Mouse (Mus musculus): Measurements from ENCODE around the gene Arhgef1. TPM values are rescaled to one million over a fixed set of nuclear protein-coding genes. Genes with fewer than 3 reads are reported as not detected.
"Not testable (repeated sequence)": the region's sequence is repeated elsewhere in the genome, so short reads cannot be mapped to it uniquely, and the experiment has no call there.

Arhgef1 gene
- total RNA-seq, 1 experiment from 2014 or later, result 54.1 TPM

DNA sequence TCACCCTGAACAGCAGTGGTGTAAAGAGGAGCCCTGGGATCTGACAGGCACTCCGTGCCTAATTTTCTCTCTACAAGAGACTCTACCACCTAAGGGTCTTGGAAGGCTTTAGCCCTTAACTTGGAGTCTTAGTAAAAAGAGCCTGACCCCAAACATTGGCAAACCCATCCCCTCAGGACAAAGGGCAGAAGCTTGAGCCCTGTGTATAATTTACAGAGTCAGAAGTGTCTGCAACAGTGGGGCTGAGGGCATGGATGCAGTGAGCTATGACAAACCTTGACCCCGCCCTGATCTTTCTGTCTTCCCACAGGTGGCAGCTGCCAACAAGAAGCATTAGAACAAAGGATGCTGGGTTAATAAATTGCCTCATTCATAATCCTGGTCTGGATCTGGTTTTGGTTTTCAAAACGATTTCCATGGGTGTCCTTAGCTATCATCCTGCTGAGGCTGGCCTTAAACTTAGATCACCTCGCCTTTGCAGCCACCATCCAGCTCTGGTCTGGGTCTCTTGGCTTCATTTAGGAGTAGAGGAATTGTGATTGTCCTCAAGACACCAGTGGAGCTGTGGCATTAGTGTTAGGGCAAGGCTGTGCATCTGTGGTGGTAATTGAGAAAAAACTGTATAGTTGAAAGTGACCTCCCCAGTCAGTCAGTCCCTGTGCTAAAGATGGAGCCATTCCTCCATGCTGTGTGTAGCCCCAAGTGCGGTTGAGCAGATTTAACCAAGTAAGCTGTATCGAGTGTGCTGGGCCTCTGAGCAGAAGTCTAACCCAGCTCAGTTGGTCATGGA lies 13.1 kb upstream of the Arhgef1 start:
- ATAC-seq (replicated peaks; ENCODE audit: low read depth, poor library complexity, severe bottlenecking), result no peak

DNA sequence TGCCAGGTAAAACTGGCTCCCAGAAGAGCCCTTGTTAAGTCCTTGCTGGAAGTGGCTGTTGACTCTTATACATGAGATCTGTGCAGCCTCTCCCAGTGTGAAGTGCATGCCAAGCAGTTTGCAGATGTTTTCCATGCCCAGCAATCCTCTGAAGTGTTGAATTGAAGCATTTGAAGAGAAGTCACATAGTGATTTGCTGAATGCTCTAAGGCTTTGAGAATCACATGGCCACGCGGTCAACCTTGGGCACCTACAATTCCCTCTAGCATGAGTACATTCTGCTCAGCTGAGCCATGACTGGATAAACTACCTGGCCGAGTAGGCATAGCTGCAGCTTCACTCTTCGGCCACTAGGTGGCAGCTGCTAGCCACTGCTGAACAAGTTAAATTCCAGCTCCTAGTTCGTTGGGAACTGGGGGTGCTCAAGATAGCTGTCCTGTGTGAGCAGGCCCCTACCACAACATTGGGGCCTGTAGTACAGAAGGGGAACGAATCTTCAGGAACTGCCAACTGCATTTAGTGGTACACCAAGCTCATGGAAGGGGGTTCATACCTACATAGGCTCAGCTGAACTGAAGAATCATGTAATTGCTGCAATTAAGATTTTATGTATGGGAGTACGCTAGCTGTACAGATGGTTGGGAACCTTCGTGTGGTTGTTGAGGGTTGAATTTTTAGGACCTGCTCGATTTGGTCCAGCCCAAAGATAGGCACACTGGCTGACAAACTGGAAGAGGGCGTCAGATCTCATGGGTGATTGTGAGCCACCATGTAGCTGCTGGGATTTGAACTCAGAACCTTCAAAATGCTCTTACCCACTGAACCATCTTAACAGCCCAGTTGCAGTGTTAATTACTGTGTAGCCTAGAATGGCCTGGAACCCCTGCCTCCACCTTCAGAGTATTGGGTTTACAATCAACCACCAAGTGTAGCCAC lies 12.2 kb upstream of the Arhgef1 start:
- ATAC-seq (replicated peaks; ENCODE audit: low read depth, poor library complexity, severe bottlenecking), result peak; percentile 83

DNA sequence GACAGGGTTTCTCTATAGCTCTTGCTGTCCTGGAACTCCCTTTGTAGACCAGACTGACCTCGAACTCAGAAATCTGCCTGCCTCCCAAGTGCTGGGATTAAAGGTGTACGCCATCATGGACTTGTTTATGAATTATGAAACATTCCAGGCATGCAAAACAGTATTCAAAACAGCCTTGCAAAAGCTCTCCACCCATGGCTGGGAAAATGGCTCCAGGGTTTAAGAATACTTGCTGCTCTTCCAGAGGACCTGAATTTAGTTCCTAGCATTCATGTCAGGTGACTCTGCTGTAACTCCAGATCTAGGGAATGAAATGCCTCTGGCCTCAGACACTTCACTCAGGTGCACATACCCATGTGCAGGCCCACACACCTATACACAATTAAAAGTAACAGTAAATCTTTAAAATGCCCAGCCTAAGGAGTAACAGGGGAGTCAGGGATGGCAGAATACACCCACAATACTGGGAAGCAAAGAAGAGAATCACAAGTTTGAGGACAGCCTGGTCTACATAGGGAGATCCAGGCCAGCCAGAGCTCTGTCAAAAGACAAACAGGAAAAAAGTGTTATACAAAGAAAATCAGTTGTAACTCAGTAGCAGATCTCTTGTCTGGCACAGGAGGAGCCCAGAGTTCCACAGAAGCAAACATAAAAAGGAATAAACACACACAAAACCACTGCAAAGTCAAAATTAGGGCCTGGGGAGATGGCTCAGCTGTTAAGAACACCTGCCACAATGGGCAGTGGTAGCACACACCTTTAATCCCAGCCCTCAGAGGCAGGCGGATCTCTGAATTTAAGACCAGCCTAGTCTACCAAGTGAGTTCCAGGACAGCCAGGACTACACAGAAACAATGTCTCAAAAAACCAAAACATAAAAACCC lies 11.2 kb upstream of the Arhgef1 start:
- no peak for ATAC-seq (replicated peaks; ENCODE audit: low read depth, poor library complexity, severe bottlenecking)

DNA sequence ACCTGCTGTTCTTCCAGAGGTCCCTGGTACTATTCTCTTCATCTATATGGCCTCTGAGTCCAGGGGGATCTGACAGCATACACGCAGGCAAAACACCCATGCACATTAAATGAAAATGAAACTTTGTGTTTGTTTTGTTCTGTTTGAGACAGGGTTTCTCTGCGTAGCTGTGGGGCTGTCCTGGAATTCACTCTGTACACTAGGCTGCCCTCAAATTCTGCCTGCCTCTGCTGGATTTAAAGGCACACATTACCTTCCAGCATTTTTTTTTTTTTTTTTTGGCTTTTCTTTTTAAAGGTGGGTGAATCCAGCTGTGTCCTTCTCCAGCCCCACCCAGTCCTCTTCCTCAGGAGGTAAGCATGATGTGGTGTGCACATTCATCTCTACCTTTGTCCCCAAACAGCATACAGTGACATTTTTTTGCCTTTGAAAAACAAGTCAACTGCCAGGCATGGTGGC lies 10.6 kb upstream of the Arhgef1 start:
- ATAC-seq (replicated peaks; ENCODE audit: low read depth, poor library complexity, severe bottlenecking), result no peak

DNA sequence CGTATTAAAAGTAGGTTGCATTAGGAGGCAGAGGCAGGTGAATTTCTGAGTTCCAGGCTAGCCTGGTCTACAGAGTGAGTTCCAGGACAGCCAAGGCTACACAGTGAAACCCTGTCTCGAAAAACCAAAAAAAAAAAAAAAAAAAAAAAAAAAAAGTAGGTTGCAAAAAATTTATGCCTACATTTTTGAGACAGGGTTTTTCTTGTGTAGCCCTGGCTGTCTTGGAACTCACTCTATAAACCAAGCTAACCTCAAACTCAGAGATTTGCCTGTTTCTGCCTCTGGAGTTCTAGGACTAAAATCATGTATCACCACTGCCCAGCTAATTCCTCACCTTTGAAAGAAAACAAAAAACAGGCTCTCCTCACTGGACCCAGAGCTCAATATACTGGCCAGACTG lies 7.0 kb upstream of the Arhgef1 start:
- ATAC-seq (replicated peaks; ENCODE audit: low read depth, poor library complexity, severe bottlenecking), result not testable (repeated sequence)

DNA sequence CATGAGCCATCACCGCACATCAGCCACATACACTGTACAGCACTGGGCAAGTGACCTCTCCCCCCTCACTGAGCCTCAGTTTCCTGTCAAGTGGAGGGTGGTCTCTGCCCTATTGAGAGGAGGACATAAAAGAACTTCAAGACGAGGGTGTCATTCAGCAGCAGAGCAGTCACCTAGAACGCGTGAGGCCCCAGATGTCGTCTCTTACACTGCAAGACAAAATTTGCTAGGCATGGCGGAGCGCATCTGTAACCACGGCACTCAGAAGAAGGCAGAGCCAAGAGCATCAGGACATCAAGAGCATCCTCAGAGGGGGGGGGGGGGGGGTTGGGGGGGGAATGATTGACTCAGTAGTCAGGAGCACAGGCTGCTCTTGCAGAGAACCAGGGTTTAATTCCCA lies 6.4 kb upstream of the Arhgef1 start:
- ATAC-seq (replicated peaks; ENCODE audit: low read depth, poor library complexity, severe bottlenecking), result no peak

DNA sequence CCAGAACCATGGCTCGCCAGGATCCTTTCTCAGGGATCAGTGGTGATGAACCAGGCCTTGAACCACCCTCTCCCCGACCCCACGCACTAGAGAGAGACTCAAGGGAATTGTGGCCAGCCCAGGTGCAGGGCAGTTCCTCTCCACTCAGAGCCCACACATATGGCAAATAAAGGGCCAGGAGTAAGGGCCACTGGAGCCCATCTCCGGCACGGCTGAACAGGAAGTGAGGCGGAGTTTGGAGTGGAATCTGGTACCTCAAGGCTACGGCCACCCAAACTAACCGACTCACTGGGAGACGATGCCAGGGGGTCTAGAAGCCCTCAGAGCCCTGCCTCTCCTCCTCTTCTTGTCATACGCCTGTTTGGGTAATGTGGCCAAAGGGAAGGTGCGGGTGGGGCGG lies 5.5 kb upstream of the Arhgef1 start, which contains the start of gene Cd79a:
Gene Cd79a (plus strand): TSS at position 158 of the 400 bp plus-strand sequence.
- no peak for ATAC-seq (replicated peaks; ENCODE audit: low read depth, poor library complexity, severe bottlenecking)

DNA sequence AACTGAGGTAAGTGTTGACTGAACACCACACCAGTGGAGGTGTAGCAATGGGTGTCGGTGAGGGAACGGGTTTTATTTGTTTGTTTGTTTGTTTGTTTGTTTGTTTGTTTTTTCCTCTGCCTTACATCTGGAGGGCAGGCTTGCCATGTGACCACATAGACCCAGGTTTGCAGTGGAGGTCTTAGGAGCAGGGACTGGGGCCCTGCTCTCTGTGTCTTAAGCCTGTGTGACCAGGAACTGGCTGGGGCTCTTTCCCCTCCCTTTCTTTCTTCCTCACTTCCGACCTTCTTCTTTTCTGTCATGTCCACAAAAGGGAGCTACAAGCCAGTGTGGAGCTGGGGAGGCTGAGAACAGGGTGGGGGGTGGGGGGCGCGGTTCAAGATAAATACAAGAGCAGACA lies 4.8 kb upstream of the Arhgef1 start:
- ATAC-seq (replicated peaks; ENCODE audit: low read depth, poor library complexity, severe bottlenecking), result no peak

DNA sequence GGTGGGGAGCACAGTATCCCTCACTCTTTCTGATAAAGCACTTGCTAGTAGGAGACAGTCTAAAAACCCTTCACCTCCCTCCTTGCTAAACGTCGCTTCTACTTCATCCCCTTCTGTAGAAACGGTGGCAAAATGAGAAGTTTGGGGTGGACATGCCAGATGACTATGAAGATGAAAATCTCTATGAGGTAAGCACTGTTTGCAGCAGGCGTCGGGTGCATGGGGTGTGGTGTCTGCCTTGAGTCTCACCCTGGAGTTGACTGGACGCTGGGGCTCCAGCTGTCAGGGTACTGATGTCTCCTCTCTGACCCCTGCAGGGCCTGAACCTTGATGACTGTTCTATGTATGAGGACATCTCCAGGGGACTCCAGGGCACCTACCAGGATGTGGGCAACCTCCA lies 1.6 kb upstream of the Arhgef1 start:
- ATAC-seq (replicated peaks; ENCODE audit: low read depth, poor library complexity, severe bottlenecking), result no peak

DNA sequence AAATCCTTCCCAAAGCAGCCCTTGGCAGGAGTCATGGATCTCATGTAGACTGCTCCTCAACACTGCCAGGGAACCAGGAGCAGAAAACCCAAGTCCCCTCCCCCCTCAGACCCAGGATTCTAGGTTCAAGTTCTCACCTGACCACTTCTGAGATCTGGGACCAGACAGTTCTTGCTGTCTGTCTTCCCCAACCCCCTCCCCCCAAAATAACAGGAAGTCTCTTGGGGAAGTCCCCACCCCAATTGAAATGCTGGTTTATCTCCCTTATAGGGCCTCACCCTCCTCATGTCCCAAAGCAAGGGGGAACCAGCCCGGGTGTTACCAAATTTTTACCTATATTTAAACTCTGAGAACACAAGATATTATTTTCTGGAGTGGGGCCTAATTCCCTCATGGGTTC lies 870 bp upstream of the Arhgef1 start:
- no peak for ATAC-seq (replicated peaks; ENCODE audit: low read depth, poor library complexity, severe bottlenecking)

DNA sequence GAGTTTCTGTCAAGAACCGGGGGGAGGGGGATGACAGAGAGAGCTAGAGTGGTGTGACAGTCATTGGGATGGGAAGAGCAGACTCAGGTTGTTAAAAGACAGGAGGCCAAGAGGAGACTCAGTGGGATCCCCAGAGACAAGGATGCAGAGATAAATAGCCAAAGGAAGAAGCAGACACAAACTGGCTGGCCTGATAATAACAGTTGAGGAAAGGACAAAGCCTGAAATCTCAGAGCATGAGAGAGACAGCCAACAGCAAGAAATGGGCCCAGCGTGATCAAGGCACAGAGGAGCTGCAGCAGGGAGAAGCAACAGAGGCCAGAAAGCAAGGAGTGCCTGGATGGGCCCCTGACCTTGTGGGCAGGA lies 465 bp upstream of the Arhgef1 start:
- ATAC-seq (replicated peaks; ENCODE audit: low read depth, poor library complexity, severe bottlenecking), result no peak

DNA sequence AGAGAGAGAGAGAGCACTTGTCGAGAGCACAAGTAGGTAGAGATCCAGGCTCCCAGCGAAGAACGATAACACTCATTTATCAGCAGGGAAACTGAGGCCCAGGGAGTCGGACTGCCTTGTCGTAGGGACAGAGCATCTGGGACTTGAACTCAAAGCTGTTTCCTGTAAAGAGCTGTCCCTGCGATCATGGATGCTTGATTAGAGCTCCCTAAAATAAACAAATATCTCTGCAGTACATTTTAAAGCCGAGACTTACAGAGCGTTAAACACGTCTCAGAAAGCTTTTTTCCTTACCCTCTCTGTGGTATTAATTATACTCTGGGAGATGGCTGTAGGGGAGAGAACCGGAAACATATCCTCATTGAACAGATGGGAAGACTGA lies 723 bp downstream of the Arhgef1 start:
- ATAC-seq (replicated peaks; ENCODE audit: low read depth, poor library complexity, severe bottlenecking), result no peak

DNA sequence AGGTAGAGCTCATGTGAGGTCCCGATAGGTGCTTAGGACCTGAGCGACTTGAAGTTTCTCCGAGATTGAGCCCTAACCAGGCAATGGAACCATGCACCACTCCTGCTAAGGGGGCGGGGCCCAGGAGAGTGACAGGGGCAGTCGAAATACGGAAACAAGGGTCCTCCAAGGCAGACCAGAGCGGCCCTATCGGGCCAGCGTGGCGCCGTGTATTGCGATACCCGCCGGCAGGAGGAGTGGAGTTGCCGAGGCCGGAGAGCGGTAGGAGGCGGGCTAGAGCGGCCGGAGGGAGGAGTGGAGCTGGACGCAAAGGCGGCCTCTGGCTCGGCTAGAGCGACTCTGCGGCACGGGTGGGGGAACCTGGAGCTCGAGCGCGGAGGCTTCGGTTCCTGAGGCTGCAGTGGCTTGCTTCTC lies 1.4 kb downstream of the Arhgef1 start:
- ATAC-seq (replicated peaks; ENCODE audit: low read depth, poor library complexity, severe bottlenecking), result peak; percentile 79

DNA sequence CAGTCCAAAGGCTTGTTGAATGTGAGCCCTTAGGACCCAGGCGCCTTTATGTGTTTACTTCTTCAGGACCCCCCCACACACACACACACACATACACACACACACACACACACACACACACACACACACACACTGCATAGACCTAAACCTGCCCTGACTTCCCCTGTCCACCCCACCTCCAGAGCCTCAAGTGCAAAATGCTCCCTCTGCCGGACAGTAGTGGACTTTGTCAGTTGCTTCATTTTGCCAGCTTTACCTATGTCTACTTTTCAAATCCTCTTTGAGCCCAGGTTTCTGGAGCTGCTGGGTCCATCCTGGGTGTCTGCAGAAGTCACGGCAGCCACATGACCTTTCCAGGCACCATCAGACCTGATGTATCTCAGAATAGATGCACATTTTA lies 2.2 kb downstream of the Arhgef1 start:
- ATAC-seq (replicated peaks; ENCODE audit: low read depth, poor library complexity, severe bottlenecking), result peak; percentile 36; the same call in 1 of the 2 replicates

DNA sequence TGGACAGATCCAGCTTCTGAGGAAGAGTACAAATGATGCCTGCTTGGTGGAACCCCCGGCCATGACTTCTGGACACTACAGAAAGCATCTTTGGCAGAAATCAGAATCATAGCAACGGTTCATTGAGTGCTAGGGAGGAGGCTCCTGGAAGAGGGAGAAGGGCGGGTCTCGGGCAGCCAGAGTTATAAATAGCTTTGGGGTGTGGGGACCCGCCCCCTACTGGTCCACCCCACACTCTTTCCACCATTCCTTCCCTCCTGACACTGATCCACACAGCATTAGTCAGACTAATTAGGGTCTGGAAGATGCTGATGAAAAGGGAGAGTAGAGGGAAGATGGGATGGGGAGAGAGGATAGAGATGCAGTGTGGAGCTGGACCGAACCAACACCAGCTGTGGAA lies 3.8 kb downstream of the Arhgef1 start:
- ATAC-seq (replicated peaks; ENCODE audit: low read depth, poor library complexity, severe bottlenecking), result no peak

DNA sequence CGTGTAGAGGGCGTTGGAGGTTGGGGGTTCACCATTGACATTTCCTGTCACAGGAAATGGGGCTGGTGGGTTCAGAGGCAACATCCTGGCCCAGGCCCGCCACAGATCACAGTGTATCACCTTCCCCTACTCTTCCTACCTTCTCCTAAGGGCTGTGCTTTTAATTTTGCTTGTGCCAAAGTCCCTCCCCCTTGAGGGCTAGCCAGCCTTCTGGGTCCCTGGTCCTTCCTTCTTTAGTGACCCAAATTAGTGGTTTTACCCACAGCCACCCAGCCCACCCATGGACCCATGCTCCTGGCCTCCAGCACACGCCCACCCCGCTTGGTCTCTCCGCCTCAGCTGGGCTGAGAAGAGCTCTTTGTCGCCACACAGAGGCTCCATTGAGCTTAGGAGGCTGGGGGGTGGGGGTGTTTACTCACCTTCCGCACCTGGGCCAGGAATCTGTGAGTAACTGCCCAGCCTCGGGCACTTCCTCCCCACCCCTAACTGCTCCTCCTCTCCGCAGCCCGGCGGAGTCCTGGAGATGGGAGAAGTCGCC lies 4.6 kb downstream of the Arhgef1 start:
- peak; percentile 37 for ATAC-seq (replicated peaks; ENCODE audit: low read depth, poor library complexity, severe bottlenecking)

DNA sequence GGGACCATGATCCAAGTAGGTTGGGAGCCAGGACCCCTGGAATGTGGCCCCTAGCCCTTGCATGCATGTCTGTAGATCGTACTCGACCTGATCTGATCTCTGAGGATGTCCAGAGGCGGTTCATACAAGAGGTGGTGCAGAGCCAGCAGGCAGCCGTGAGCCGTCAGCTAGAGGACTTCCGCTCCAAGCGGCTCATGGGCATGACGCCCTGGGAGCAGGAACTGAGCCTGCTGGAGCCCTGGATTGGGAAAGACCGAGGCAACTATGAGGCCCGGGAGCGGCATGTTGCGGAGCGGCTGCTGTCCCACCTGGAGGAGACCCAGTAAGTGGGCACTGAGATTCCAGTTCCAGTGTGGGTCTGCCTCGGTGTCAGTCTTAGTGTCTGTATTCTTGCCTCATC lies 9.8 kb downstream of the Arhgef1 start:
- ATAC-seq (replicated peaks; ENCODE audit: low read depth, poor library complexity, severe bottlenecking), result no peak

DNA sequence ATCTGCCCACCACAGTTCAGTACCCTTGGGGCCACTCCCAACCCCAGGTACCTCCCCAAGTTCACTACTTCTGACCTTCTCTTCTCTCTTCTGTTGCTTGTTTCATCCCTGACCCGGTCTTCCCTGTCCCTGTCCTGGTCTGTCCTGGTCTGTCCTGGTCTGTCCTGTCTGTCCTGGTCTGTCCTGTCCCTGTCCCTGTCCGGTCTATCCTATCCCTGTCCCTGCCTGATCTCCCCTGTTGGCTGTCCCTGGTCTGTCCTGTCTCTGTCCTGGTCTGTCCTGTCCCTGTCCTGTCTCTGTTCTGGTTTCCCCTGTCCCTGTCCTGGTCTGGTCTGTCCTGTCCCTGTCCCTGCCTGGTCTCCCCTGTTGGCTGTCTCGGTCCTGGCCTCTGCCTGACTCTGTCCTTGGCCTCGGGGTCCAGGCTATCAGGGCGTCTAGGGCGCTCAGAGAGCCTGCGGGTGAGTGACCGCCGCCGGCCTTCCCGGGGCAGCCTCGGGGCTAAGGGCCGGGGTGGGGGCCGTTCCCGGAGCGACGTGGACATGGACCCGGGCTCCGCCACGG lies 16.1 kb downstream of the Arhgef1 start:
- ATAC-seq (replicated peaks; ENCODE audit: low read depth, poor library complexity, severe bottlenecking), result no peak

DNA sequence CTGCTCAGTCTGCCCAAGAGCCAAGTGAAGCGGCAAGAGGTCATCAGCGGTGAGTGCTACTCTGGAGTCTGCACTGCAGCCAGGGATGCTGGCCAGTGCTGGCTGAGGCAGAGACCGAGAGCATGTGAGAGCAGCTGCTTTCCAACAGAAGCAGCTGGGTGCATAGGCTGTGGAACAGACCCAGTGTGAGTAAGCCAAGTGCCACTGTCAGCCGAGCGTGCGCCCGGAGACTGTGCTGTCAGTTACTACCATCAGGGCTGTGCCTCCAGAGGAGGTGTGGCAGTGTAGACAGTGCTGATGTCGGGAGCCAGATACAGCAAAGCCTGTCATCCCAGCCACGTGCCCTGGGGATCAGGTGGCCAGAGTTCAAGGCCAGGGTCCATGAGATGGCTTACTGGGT lies 17.0 kb downstream of the Arhgef1 start:
- no peak for ATAC-seq (replicated peaks; ENCODE audit: low read depth, poor library complexity, severe bottlenecking)

DNA sequence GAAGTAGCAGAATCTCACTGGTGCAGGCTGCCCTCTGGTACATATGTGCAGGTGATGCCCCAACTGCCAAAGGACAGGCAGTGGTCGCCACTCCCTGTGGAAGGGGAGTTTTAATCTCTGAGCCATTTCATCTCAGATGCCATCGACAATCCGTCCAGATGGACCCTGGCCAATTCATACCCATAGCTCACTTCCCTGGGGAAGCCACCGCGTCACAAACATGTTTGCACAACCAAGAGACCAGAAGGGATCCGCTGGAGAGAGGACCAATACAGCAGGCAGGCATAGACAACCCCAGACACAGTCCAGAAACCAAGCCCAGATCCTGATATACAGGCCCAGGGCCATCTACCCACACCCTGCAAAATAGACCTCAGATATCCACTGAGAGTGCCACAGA lies 27.8 kb downstream of the Arhgef1 start:
- ATAC-seq (replicated peaks; ENCODE audit: low read depth, poor library complexity, severe bottlenecking), result no peak

Data from common myeloid progenitor, adult 5-6 weeks (primary cell).